Mouse (Mus musculus): ENCODE results near the gene A3galt2.

DNA sequence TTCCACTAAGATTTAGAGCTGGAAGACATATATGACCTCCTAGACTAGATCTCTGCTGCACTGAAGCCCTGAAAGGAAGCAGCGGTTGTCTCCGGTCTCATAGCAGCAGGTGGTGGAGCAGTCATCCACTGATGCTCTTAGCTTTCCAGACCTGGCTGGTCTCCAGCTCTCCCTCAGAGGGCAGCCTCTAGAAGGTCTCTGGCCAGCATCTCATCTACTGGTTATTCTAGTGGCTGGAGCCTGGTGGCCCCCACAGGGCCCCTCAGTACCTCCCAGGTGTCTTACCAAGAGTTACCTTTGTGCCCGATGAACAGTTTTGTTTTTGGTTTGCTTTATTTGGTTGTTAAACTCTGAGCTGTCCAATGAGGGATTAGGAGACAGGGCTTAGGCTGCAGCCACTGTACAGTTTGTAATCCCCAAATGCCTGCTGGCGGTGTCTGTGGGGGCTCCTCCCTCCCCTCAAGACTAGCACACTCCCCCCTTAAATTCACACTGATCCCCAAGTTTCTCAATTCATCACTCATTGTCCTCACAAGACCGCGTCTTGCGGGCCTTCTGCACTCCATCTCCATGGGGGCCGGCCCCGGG is 34.0 kb upstream of the A3galt2 start:
- TF ChIP-seq CTCF (conservative IDR thresholded peaks at IDR 0.05; ENCODE audit: low read length), result no peak
- TF ChIP-seq POU5F1 (IDR thresholded peaks at IDR 0.05; ENCODE audit: borderline replicate concordance, low read length), result no peak
- no peak for TF ChIP-seq NANOG (IDR thresholded peaks at IDR 0.05; ENCODE audit: borderline replicate concordance, low read length)
